Mouse (Mus musculus) lung, adult 2 months (tissue): ENCODE measurements around the gene Mbd5.

ENCODE experiments used
- CTCF ChIP-seq: fragments of 200-500 bp; IDR thresholded peaks from 2 replicates; pipeline ENCODE4 v1.5.1; 2011; ENCODE audit warnings: mild to moderate bottlenecking, low read length, control low read depth; ENCODE audit not compliant: insufficient read depth
- POLR2A ChIP-seq: fragments of 200-500 bp; IDR thresholded peaks from 2 replicates; pipeline ENCODE4 v1.6.1; 2011; ENCODE audit warnings: low read depth, mild to moderate bottlenecking, control low read depth, low read length, borderline replicate concordance; ENCODE audit errors: extremely low read depth

GRCm38 (mm10) chr2:49209349-49209748 lies 260.0 kb downstream of the Mbd5 start:
- TF ChIP-seq POLR2A, result no peak
- no peak for TF ChIP-seq CTCF
